Mouse (Mus musculus) gastrocnemius, postnatal 4 days (tissue): ENCODE results near the gene Med26. TPM values are rescaled to one million over a fixed set of nuclear protein-coding genes. Genes with fewer than 3 reads are reported as not detected.

ENCODE experiments used
- DNase-seq, 2 experiments: peaks; one replicate each; pipeline ENCODE4 v3.0.0; 2021 to 2022; ENCODE audit warnings: low spot score in 2 of 2, mixed read lengths in 2 of 2
- total RNA-seq, 2 experiments: library from RNA; stranded (reverse); gene quantifications; 2 replicates each; pipeline ENCODE4 v1.2.3; 2021

The Med26 gene
- total RNA-seq, 2 experiments from 2014 or later = 9.4 to 9.8 TPM

- no peak for DNase-seq
Observed at GRCm38 (mm10) chr8:72491680-72492621, 56.1 kb downstream of the Med26 start, which contains the start of gene Slc35e1. Slc35e1 (minus strand) TSS chr8:72492614.

- no peak for DNase-seq
Observed at GRCm38 (mm10) chr8:72491017-72491416, 57.1 kb downstream of the Med26 start.

- no peak for DNase-seq
Observed at GRCm38 (mm10) chr8:72487014-72487413, 61.1 kb downstream of the Med26 start.

GRCm38 (mm10) chr8:72485456-72486199, 62.4 kb downstream of the Med26 start:
- peak in 1 of 2 experiments; percentile 42 for DNase-seq

- DNase-seq = peak; percentile 86 to 94
Observed at GRCm38 (mm10) chr8:72474826-72475546, 73.1 kb downstream of the Med26 start, which contains the start of gene Cherp. Cherp (minus strand) TSS chr8:72475226.

GRCm38 (mm10) chr8:72470684-72471083, 77.4 kb downstream of the Med26 start:
- no peak for DNase-seq

GRCm38 (mm10) chr8:72469984-72470383, 78.1 kb downstream of the Med26 start:
- no peak for DNase-seq

GRCm38 (mm10) chr8:72469243-72469642, 78.8 kb downstream of the Med26 start:
- DNase-seq = no peak

GRCm38 (mm10) chr8:72464211-72464610, 83.9 kb downstream of the Med26 start:
- DNase-seq = no peak

GRCm38 (mm10) chr8:72459881-72460533, 88.1 kb downstream of the Med26 start:
- no peak for DNase-seq

GRCm38 (mm10) chr8:72458457-72458856, 89.6 kb downstream of the Med26 start:
- no peak for DNase-seq

GRCm38 (mm10) chr8:72457806-72458205, 90.3 kb downstream of the Med26 start:
- no peak for DNase-seq

GRCm38 (mm10) chr8:72455317-72455716, 92.8 kb downstream of the Med26 start:
- no peak for DNase-seq

GRCm38 (mm10) chr8:72453904-72454303, 94.2 kb downstream of the Med26 start:
- no peak for DNase-seq

- DNase-seq = no peak
Observed at GRCm38 (mm10) chr8:72451516-72451915, 96.6 kb downstream of the Med26 start.

- DNase-seq = no peak
Observed at GRCm38 (mm10) chr8:72445071-72445470, 103.0 kb downstream of the Med26 start.
